Mouse (Mus musculus) ovary, postnatal 14 days (tissue): ENCODE results near the gene Mboat1.

ENCODE experiments used
- DNase-seq: peaks from one replicate; pipeline ENCODE4 v3.0.0; 2022; ENCODE audit warnings: low spot score

Gene Mboat1

GRCm38 (mm10) chr13:30186456-30186855 is 50.2 kb downstream of the Mboat1 start:
- DNase-seq, result no peak

DNA sequence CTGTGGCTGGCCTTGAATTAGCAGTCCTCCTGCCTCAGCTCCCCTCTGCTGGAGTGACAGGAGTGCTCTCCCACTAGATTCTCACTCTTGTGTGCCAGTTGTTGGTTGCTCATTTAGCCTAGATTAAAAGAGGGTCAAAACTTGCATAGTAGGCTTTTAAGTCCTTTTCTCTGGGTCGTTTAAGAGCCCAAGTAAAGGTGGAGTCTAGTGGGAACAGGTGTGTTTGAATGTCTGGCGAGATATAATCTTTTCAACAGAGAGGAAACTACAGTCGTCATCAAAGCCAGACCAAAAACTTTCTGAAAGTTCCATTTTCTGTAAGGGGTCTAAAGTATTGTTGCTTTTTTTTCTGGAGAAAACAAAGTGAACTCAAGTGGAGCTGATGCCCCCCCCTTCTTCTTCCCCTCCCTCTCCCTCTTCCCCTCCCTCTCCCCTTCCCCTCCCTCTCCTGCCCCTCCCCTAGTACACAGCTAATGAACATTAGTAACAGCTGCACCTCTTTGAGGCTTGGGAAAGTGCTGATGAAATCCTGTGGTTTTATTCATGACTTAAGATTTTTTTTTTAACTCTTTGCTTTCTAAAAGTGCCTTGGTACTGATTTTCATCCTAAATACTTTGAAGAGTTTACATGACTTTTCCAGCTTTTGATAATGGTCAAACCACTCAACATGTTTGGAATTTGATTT is 55.9 kb downstream of the Mboat1 start:
- DNase-seq, result no peak

DNA sequence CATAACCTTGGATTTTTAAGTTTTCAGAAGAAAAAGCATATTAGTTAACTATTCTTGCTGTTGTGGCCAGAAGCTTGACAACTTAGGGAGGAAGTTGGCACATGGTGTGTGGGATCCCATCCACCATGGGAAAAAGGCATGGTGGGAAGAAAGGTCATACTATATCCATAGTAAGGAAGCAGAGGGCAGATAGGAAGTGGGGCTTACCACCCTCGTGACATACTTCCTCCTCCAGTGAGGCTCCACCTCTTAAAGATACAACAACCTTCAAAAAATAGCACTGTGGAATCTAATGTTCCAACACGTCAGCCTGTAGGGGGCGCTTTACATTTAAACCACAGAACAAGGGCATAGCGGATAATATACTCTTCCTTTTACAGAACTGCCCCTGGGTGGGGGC is 57.1 kb downstream of the Mboat1 start:
- DNase-seq, result no peak

- DNase-seq, result no peak
Measured at GRCm38 (mm10) chr13:30194834-30195233, 58.5 kb downstream of the Mboat1 start.

DNA sequence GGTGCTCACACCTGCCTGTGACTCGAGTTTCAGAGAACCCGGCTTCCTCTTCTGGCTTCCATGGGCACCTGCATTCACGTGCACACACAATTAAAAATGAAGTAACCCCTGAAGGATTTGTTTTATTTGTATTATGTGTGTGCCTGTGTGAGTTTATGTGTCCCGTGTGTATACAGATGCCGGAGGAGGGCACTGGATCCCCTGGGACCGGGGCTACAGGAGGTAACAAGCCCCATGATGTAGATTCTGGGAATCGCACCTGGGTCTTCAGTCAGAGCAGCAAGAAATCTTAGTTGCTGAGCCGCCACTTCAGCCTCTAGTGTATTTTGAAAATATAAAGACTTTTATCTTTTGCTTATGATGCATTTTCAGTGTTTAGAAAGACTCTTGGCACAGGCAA is 60.4 kb downstream of the Mboat1 start:
- DNase-seq, result no peak

GRCm38 (mm10) chr13:30198101-30198570 is 61.8 kb downstream of the Mboat1 start:
- no peak for DNase-seq

- no peak for DNase-seq
Measured at GRCm38 (mm10) chr13:30199821-30200220, 63.5 kb downstream of the Mboat1 start.

DNA sequence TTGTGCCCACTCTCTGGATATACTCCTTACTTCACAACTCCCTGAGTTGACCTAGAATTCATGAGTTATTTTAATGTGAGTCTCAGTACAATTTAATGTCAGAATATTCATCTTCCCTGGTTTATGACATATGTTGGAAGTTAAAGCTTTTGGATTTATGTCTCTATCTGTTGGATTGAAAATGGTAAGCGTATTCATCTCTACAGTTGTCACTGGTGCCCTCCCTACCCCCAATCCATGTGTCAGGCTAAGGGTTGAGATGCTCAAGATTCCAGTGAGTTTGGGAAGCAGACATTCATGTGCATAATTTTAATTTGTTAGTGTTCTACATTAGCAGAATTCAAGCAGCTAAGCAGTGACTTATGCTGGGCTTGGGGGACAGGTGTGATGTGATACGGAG is 64.4 kb downstream of the Mboat1 start:
- DNase-seq, result no peak

GRCm38 (mm10) chr13:30203018-30203417 is 66.7 kb downstream of the Mboat1 start:
- no peak for DNase-seq

DNA sequence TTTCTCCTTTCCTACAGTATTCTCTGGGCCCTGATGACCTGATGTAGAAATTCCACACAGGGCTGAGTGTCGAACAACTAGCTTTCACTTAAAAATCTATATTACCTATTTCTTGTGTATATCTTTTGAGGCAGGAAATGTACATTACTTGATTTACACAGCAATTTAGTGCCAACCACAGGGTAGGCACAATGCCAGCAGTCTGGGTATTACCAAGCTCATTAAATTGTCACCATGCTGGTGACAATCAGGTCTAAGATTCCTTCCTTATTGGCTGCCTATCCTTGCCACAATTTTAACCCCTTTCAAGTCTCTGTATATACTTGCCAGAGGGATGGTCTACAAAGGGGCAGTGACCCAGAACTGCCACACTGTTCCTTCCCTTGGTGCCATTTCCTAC is 71.9 kb downstream of the Mboat1 start:
- no peak for DNase-seq

GRCm38 (mm10) chr13:30213276-30213675 is 77.0 kb downstream of the Mboat1 start:
- DNase-seq, result no peak

DNA sequence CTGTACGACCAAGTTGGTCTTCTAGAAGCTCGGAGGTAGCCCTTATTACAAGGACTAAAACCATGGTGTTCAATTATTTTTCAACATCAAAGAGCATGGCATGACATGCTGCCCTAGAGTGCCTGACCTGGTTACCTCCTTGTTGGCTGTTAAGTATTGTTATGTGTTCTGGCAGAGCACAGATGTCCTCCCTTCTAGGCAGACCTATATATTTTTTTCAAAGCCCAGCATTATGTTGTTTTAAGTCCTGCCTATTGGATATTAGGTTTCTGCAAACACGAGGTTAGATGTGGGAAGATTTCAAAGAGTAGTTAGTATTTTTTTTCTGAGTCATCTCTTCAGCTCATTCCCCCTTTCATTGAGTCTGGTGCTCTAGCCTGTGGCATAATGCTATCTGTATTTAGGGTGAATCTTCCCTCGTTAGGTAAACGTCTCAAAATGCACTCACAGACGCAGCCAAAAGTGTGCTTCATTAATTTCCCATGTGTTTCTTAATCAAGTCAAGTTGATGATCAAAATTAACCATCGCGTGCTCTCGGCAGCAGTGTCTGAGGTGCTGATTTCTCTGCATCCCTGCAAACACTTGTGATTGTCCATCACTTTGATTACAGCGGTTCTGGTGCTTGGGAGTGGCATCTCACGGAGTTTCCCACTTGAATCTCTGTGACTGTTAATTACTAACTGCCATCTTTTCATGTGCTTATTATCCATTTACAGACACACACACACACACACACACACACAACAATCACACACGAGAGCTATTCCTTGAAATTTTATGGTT is 81.5 kb downstream of the Mboat1 start:
- no peak for DNase-seq

DNA sequence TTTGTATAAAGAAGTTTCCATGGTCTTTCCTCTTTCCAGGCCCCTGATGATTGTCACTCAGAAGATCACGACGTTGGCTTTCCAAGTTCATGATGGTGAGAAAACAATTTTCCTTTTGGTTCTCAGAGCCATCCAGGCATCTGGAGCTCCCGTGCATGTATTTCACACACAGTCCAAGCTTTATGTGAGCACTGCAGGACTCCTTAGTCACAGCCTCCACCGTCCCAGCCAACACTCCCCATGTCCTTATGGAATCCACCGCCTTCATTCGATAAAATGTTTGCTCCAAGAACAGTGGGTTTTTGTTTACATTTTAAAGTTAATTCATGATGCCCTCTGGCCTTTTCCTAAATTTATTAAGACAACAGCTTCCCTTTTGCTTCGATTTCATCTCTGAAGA is 83.3 kb downstream of the Mboat1 start:
- DNase-seq, result no peak

DNA sequence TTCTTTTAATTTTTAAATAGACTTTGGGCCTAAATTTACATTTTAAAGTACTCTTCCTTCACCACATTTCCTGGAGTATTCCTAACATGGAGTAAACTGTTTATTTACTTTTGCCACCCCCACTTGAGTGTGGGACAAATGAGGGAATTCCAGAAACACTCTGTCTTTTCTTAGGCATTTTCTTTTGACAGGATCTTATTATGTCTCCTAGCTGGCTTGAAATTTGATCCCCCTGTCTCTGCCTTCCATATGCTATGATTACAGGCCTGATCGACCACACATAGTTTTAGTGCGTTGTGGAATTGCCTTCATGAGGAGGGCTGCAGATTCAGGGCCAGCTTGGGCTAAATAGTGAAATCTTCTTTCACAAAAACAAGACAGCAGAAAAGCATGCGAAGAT is 85.0 kb downstream of the Mboat1 start:
- no peak for DNase-seq

GRCm38 (mm10) chr13:30224114-30224513 is 87.8 kb downstream of the Mboat1 start:
- no peak for DNase-seq

GRCm38 (mm10) chr13:30224659-30225058 is 88.4 kb downstream of the Mboat1 start:
- no peak for DNase-seq

DNA sequence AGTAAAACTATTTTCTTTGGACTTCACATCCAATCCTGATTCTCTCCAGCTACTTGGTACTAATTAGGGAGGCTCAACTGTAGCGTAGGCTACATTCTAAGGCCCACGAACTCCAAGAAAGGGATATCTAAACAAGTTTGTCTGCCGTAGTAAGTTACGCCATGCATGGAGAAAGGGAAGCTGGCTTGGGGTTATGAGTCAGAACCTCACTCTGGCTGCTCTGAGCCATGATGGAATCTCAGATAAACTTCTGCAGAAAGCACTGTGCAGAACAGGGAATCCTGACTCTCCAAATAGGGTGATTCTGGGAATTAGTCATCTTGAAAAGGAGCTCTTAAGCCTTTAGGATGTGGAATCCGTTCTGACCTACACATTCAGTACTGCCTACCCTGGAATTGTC is 92.5 kb downstream of the Mboat1 start:
- DNase-seq, result no peak

- DNase-seq, result no peak
Measured at GRCm38 (mm10) chr13:30229625-30230139, 93.4 kb downstream of the Mboat1 start.

DNA sequence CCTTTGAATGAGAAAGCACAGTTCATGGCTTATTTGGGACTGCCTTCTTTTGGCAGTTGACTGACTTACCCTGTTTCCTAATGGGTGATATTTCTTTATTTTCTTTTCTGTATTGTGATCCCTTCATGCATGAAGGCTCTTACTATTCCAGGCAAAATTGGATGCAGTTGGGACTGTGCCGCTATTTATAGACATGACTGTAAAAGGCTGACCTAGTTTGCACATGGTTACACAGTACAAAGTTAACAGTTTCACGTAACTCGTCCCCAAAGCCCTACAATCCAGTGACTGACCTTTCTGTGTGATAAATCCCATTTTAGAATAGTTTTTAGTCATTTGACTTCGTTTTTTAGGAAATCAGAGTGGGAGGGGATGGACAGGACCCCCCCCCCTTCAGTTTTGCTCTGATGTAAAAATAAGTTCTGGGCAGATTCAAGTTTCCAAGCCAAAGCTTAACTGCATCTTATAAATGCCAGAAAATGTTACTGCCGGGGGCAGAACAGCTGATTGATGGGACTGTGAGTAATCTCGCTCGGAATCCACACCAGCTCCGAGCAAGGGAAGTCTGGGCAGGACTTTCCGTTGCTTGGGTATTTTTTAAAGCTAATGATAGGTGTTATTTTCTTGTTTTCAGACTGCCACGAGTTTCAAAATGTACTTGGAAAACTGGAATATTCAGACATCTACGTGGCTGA is 98.9 kb downstream of the Mboat1 start:
- no peak for DNase-seq

- DNase-seq, result no peak
Measured at GRCm38 (mm10) chr13:30239396-30239795, 103.1 kb downstream of the Mboat1 start.

GRCm38 (mm10) chr13:30245573-30245972 is 109.3 kb downstream of the Mboat1 start:
- DNase-seq, result no peak

DNA sequence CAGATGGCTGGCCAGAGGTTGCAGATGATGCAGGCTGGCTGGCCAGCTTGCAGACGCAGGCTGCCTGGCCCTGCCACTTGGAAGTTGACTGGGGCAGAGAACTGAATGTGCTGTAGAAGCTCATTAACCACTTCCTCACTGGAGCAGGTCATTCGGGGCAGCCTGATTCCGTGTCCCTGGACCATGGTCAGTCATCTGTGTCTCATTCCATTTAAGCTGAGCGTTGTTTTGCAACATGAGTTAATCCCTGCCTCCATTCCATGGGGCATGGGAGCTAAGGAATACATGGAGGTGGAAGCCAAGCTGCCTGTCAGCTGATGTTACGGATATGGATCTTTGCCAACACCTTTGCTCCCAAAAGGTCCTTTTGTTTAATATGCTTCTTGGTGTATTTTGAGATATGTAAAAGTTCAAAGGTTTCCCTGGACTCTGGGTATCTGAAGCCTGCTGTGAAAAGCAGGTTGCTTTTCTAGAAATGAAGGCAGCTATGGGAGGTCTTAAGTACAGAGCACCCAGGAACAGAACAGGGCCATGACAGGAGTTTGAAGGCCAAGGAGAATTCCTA is 114.1 kb downstream of the Mboat1 start:
- DNase-seq, result no peak
